Mouse (Mus musculus): ENCODE results near the gene Oat. TPM values are rescaled to one million over a fixed set of nuclear protein-coding genes. Genes with fewer than 3 reads are reported as not detected.

The Oat gene
- 126 TPM in 2 replicates for polyA plus RNA-seq (2016; fragmentation: Nextera tagmentation; extraction: Ambion mirVana)

GRCm38 (mm10) chr7:132576116-132576650 lies at the start of gene Oat:
TSS of gene Oat (minus strand) at chr7:132576398.
- DNase-seq (ENCODE audit: low spot score), result peak; percentile 96
- under 1% methylated on average over 49 of the region's 49 CpGs for WGBS
- Histone ChIP-seq H3K27me3 (ENCODE audit: low read depth, poor library complexity, severe bottlenecking) (peaks cover 21% of the 10 kb centered on the region), H3K27ac (peak within 1 kb of the TSS; percentile 95), H3K4me3 (peak within 1 kb of the TSS; percentile 84), H3K9me3 (replicated peaks) (no peaks in the 10 kb centered on the region), H3K4me1 (peaks cover 21% of the 10 kb centered on the region), H3K36me3 (no peaks in the 10 kb centered on the region)

DNA sequence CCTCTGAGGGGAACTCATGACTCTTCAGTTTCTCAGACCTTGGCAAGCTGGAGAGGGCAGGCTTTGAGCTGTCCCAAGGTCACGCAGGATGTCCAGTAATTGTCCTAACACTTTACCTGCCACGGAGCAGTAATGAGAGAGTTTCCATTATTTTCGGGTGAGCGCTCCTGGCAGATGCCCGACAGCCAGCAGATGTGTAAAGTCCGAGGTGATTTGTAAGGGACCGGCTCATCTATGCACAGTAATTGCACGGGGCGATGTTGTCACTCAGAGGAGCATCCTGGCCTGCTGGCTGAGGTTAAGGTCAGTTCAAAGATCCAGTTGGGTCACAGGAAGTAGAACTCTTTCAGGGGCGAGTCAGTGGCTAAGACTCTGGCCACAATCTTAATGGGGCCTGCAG lies 48.0 kb upstream of the Oat start:
- DNase-seq (ENCODE audit: low spot score), result no peak
- Histone ChIP-seq H3K9me3 (replicated peaks) (no peaks in the 10 kb centered on the region), H3K36me3 (no peaks in the 10 kb centered on the region), H3K4me1 (no peaks in the 10 kb centered on the region), H3K27ac (no peak overlapping the region), H3K4me3 (no peak overlapping the region), H3K27me3 (ENCODE audit: low read depth, poor library complexity, severe bottlenecking) (no peaks in the 10 kb centered on the region)
- WGBS, result 77% methylated on average over 10 of the region's 10 CpGs

DNA sequence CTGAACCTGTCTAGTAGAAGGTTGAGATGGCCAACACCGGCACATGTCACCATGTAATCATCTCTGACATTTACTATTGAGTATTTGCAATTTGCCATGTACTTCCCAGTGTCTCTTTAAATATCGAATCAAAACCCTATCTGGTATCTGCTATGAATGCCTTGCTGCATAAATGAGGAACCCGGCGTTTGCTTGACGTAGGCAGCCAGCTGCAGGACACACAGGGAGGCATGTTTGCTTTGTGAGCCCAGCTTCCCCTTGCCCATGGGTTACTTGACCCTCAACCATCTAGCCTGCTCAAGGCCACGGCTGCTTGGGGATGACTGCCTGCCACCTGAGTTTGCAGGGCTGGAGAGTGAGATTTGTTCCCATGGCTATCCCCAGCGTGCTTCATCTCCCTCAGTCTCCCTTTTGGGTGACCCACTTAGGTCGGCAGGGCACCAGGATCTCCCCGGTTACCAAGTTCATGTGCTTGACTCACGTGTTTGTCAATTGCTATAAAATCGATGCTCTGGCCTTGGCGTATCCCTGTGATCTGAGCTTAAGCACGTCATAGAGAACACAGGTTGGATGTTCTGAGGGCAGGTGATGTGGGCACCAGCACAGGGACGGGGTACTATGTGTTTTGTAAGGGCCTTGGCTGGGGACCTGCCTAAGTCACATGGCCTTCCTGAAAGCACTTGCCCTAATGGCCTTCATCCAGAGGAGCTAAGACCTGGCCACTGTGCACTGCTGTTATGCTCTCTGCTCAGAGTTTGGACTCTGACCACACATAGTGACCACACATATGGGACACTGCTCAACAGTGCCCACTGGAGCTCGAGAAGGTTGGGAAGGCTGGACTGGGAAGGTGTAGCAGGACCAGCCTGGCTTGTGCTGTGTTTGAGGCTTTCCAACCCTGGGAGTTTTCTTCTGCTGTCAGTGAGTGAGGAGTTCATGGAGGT lies 44.0 kb upstream of the Oat start:
- H3K4me1 ChIP-seq, result peaks cover 22% of the 10 kb centered on the region
- no peaks in the 10 kb centered on the region for H3K36me3 ChIP-seq
- WGBS, result 90% methylated on average over 15 of the region's 15 CpGs
- H3K4me3 ChIP-seq, result no peak overlapping the region
- no peaks in the 10 kb centered on the region for H3K9me3 ChIP-seq (replicated peaks)
- no peaks in the 10 kb centered on the region for H3K27me3 ChIP-seq (ENCODE audit: low read depth, poor library complexity, severe bottlenecking)
- no peak overlapping the region for H3K27ac ChIP-seq
- no peak for DNase-seq (ENCODE audit: low spot score)

GRCm38 (mm10) chr7:132619549-132619948 lies 43.4 kb upstream of the Oat start:
- no peak overlapping the region for H3K4me3 ChIP-seq
- no peak for DNase-seq (ENCODE audit: low spot score)
- no peaks in the 10 kb centered on the region for H3K27me3 ChIP-seq (ENCODE audit: low read depth, poor library complexity, severe bottlenecking)
- H3K9me3 ChIP-seq (replicated peaks), result no peaks in the 10 kb centered on the region
- peaks cover 29% of the 10 kb centered on the region for H3K4me1 ChIP-seq
- WGBS, result 89% methylated on average over 8 of the region's 8 CpGs
- no peaks in the 10 kb centered on the region for H3K36me3 ChIP-seq
- H3K27ac ChIP-seq, result no peak overlapping the region

- Histone ChIP-seq H3K4me1 (peaks cover 43% of the 10 kb centered on the region), H3K27me3 (ENCODE audit: low read depth, poor library complexity, severe bottlenecking) (no peaks in the 10 kb centered on the region), H3K27ac (no peak overlapping the region), H3K9me3 (replicated peaks) (no peaks in the 10 kb centered on the region), H3K4me3 (no peak overlapping the region), H3K36me3 (no peaks in the 10 kb centered on the region)
- WGBS, result 86% methylated on average over 5 of the region's 5 CpGs
- DNase-seq (ENCODE audit: low spot score), result no peak
Observed at GRCm38 (mm10) chr7:132617021-132617564, 40.9 kb upstream of the Oat start.

DNA sequence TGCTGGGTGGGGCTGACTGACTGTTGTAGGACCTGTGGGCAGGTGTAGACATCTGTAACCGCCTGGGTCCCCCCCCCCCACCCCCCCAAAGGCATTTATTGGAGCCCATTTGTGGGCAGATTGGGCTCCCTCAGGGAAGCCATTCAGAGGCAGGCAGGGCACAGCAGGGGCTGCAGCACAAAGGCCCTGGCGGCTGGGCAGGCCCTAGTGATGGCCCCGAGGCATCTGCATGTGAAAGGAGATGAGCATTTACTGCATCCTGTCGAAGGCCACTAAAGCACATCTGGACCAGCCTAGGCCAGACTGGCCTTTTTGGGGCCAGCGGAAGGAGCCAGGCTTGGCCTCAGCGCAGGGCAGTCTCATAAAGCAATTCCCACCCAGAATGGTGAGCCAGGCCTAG lies 40.2 kb upstream of the Oat start:
- 7% methylated on average over 6 of the region's 6 CpGs for WGBS
- H3K27me3 ChIP-seq (ENCODE audit: low read depth, poor library complexity, severe bottlenecking), result no peaks in the 10 kb centered on the region
- H3K9me3 ChIP-seq (replicated peaks), result no peaks in the 10 kb centered on the region
- H3K27ac ChIP-seq, result peak overlapping the region; percentile 28; the same call in 1 of the 2 replicates
- no peaks in the 10 kb centered on the region for H3K36me3 ChIP-seq
- no peak overlapping the region for H3K4me3 ChIP-seq
- peak; percentile 42 for DNase-seq (ENCODE audit: low spot score)
- H3K4me1 ChIP-seq, result peaks cover 45% of the 10 kb centered on the region

DNA sequence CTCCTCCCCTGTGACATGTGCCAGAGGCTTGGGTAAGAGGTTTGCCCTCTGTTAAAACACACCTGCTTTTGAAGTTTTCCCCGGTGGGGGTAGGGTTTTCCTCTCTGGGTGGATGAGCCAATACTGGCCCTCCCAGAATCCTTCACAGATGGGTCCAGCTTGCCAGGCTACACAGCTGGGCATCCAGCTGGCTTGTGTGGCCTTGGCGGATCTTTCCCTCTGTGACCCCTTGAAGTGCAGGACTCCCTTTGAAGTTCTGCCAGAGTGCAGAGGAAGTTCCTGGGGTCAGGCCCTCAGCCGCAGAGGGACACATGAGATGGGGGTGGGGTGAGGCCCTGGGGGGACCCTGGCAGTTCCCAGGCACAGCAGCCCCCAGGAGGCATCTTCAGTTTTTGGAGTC lies 39.1 kb upstream of the Oat start:
- Histone ChIP-seq H3K4me3 (no peak overlapping the region), H3K27me3 (ENCODE audit: low read depth, poor library complexity, severe bottlenecking) (no peaks in the 10 kb centered on the region), H3K36me3 (no peaks in the 10 kb centered on the region), H3K9me3 (replicated peaks) (no peaks in the 10 kb centered on the region), H3K27ac (peak overlapping the region; percentile 38; the same call in 1 of the 2 replicates), H3K4me1 (peaks cover 53% of the 10 kb centered on the region)
- 6% methylated on average over 3 of the region's 3 CpGs for WGBS
- peak; percentile 41 for DNase-seq (ENCODE audit: low spot score)

DNA sequence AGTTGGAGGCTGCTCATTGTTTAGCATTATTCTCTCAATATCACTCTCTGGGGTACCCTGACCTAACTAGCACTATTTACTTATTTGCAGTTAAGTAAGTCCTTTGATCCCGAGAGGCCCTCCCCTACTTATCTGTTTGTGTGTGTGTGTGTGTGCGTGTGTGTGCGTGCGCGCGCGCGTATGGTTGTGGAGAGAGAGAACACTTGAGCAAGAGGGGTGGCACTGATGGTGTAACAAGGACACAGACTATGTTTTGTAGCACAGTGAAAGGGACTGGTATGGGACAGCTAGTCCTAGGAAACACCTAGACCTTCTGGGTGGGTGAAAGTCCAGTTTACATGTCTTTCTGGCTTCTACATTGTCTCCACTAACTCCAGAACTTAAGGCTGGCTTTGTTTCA lies 35.3 kb upstream of the Oat start:
- 0 out of 2 replicates have a peak, but pooled peaks cover 16% of the 10 kb centered on the region for H3K27me3 ChIP-seq (ENCODE audit: low read depth, poor library complexity, severe bottlenecking)
- no peaks in the 10 kb centered on the region for H3K9me3 ChIP-seq (replicated peaks)
- H3K36me3 ChIP-seq, result no peaks in the 10 kb centered on the region
- H3K4me3 ChIP-seq, result no peak overlapping the region
- peaks cover 48% of the 10 kb centered on the region for H3K4me1 ChIP-seq
- DNase-seq (ENCODE audit: low spot score), result no peak
- H3K27ac ChIP-seq, result no peak overlapping the region
- 96% methylated on average over 8 of the region's 8 CpGs for WGBS

DNA sequence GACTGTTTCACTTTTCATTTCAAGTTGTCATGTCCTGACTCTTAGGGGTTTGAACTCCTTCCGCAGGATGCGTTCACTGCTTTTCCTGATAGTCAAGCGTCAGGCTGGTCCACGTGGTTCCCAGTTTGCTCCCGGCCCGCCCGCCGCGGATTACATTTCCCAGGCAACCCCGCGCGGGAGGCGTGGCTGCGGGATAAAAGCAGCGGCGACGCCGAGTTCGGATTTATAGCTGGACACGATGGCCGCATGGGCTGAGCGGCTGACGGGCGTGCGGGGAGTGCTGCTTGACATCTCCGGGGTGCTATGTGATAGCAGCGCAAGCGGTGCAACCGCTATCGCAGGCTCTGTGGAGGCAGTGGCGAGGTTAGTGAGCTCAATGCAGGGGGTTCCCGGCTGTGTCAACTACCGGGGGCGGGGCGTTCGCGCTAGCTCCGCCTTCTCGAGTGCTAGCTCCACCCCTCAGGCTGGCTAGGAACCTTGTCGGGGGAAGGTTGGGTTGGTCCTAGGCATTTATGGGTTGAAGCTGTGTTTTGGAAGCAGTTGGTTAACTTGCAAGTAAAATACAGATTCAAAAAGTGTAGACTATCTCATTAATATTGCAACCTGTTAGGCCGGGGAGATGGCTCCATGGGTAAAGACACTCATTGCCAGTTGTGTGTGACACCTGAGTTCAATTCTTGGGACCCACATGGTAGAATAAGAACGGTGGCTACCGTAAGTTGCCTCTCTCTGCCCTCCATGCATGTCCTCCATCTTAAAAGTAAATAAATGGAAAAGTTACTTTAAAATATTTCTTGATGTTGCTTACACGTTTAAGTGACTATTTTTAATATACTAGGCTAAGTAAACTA lies 34.5 kb upstream of the Oat start, which contains the start of gene Lhpp:
Gene Lhpp (plus strand): TSS at position 171 of the 851 bp plus-strand sequence.
- H3K36me3 ChIP-seq, result no peaks in the 10 kb centered on the region
- H3K27ac ChIP-seq, result peak within 1 kb of the TSS; percentile 86
- 0 out of 2 replicates have a peak, but pooled peaks cover 21% of the 10 kb centered on the region for H3K27me3 ChIP-seq (ENCODE audit: low read depth, poor library complexity, severe bottlenecking)

DNA sequence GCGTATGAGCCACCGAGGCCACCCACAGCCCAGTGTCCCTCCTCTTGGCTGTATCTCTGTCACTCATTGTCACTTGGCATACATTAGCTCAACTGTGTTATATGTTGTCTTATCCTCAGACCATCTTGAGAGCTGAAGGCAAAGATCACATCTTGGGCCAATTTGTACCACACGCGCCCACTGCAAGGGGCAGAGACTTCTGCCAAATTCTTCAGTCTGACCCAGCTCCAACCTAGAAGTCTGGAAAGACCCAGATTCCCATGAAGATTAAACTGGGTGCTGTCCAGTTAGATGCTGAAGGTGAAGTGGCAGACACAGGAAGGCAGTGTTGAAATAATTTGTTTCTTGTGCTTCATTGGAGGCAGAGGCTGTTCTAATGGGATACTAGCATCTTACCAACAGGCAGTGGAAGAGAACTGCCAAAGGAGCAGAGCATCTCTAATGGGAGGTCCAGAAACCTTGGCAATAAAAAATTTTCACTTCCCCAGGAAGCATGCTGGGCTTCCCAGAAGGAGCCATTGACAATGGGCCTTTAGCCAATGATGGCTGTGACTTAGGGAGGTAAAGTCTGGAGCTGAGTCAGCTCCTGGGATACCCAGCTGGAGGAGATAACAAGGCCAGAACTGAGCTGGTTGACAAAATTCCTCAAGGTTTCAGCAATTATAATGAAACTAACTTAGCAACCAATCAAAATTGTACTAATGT lies 32.3 kb upstream of the Oat start:
- WGBS, result 94% methylated on average over 4 of the region's 4 CpGs
- Histone ChIP-seq H3K27me3 (ENCODE audit: low read depth, poor library complexity, severe bottlenecking) (peaks cover 42% of the 10 kb centered on the region; the same call in 1 of the 2 replicates), H3K27ac (no peak overlapping the region), H3K36me3 (no peaks in the 10 kb centered on the region), H3K4me3 (no peak overlapping the region), H3K4me1 (peaks cover 23% of the 10 kb centered on the region), H3K9me3 (replicated peaks) (no peaks in the 10 kb centered on the region)
- no peak for DNase-seq (ENCODE audit: low spot score)

More for the DNA sequence above, 34.5 kb upstream of the Oat start, which contains the start of gene Lhpp:
- DNase-seq (ENCODE audit: low spot score), result peak; percentile 92
- Histone ChIP-seq H3K9me3 (replicated peaks) (no peaks in the 10 kb centered on the region), H3K4me1 (peaks cover 39% of the 10 kb centered on the region), H3K4me3 (peak within 1 kb of the TSS; percentile 67)
- WGBS, result 7% methylated on average over 44 of the region's 44 CpGs

DNA sequence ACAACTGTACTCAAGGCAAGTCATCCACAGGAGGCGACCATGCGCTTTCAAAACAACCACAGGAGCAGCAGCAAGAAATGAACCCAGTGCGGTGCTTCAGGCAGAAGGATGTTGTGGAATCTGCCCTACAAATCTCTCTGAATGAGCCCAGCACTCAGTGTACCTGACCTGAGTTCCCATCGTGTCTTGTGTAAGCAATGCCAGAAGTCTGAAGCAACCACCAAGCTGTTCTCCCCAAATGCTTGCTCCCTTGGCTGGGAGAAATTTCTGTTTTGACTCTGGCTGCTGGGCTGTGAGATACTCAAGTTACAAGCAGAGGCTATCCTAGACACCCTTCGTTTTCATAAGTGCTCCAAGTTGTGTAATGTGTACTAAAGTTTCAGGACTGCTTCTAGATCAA lies 29.5 kb upstream of the Oat start:
- Histone ChIP-seq H3K36me3 (no peaks in the 10 kb centered on the region), H3K4me1 (peaks cover 11% of the 10 kb centered on the region), H3K9me3 (replicated peaks) (no peaks in the 10 kb centered on the region), H3K27ac (no peak overlapping the region), H3K27me3 (ENCODE audit: low read depth, poor library complexity, severe bottlenecking) (peaks cover 70% of the 10 kb centered on the region), H3K4me3 (no peak overlapping the region)
- no peak for DNase-seq (ENCODE audit: low spot score)
- WGBS, result 63% methylated on average over 5 of the region's 5 CpGs

DNA sequence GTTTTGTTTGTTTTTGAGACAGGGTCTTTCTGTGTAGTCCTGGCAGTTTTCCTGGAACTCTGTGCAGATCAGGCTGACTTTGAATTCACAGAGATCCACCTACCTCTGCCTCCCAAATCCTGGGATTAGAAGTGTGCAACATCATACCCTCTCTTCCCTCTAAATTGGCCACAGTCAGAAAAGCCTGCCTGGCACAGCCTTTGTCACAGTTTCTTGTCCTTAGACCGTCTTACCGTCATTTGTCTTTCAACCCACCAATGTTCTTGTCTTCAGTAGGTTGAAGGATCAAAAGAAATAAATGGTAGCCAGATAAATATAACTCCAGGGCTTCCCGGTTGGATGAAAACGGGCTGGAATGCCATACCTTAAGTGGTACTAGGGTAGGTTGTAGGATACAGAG lies 28.5 kb upstream of the Oat start:
- DNase-seq (ENCODE audit: low spot score), result no peak
- no peak overlapping the region for H3K4me3 ChIP-seq
- H3K36me3 ChIP-seq, result no peaks in the 10 kb centered on the region
- WGBS, result 82% methylated on average over 4 of the region's 4 CpGs
- H3K27ac ChIP-seq, result no peak overlapping the region
- H3K9me3 ChIP-seq (replicated peaks), result no peaks in the 10 kb centered on the region
- H3K4me1 ChIP-seq, result peaks cover 13% of the 10 kb centered on the region
- peaks cover 78% of the 10 kb centered on the region for H3K27me3 ChIP-seq (ENCODE audit: low read depth, poor library complexity, severe bottlenecking)
